ENCODE assay signal across 12 mouse cellular contexts in genomic region chr6:138143450-138143849, GRCm38 (mm10). TPM values are rescaled to one million over a fixed set of nuclear protein-coding genes. Genes with fewer than 3 reads are reported as not detected.
DNase-seq lines count a peak whose midpoint lies in the region; ATAC-seq and TF ChIP-seq lines count a peak whose summit lies in the region.
"Had no signal": no experiment of that assay in that cellular context is flagged by ENCODE, and none has a peak within 500 bp of the region (broad histone marks: within the 10 kb centered on the region; RNA-seq: fewer than 3 reads in every experiment).

No protein-coding gene starts in this region.

- TF ChIP-seq EP300 in stomach, postnatal 0 days (optimal IDR thresholded peaks at IDR 0.05), result no peak

- peak; percentile 11; the same call in 1 of the 2 replicates for ATAC-seq in liver, embryonic 15.5 days (ENCODE audit: insufficient read depth)
- no peak for ATAC-seq in stomach, postnatal 0 days (ENCODE audit: low FRiP score, low TSS enrichment)

- TF ChIP-seq POLR2A in kidney, adult 2 months (IDR thresholded peaks at IDR 0.05; ENCODE audit: low read depth, low read length), result no peak

- H3K36me3 ChIP-seq in kidney, adult 2 months (ENCODE audit: control insufficient read depth, insufficient read depth, low read length), result no peaks in the 10 kb centered on the region
- H3K36me3 ChIP-seq in liver, embryonic 15.5 days (replicated peaks), result peaks cover 3% of the 10 kb centered on the region; the same call in 1 of the 2 replicates
- no peaks in the 10 kb centered on the region for H3K36me3 ChIP-seq in stomach, postnatal 0 days (ENCODE audit: control insufficient read depth, insufficient read depth, low read length)
- H3K36me3 ChIP-seq: hindbrain, embryonic 10.5 days had no signal

- H3K4me2 ChIP-seq in liver, embryonic 15.5 days, result peak overlapping the region; percentile 52
- 0 out of 2 replicates have a peak overlapping the region, but pooled peaks have one; percentile 9 for H3K4me2 ChIP-seq in stomach, postnatal 0 days (replicated peaks; ENCODE audit: low read depth)

- 42% methylated on average over 3 of the region's 3 CpGs for WGBS in kidney, adult 2 months
- WGBS in liver, embryonic 15.5 days (ENCODE audit: insufficient replicate concordance), result 63% methylated on average over 3 of the region's 3 CpGs
- WGBS in stomach, postnatal 0 days, result 48% methylated on average over 3 of the region's 3 CpGs

- H3K27ac ChIP-seq in kidney, adult 2 months (ENCODE audit: insufficient read depth, low read depth, low read length), result no peak overlapping the region
- peak overlapping the region; percentile 33; the same call in 1 of the 2 replicates for H3K27ac ChIP-seq in liver, embryonic 15.5 days (replicated peaks)
- H3K27ac ChIP-seq in stomach, postnatal 0 days (replicated peaks), result no peak overlapping the region
- H3K27ac ChIP-seq in left cerebral cortex, adult 2 months, result no peak overlapping the region
- H3K27ac ChIP-seq: hindbrain, embryonic 10.5 days had no signal

- intact Hi-C loops in left cerebral cortex, adult 2 months (cut with DNase I), result no loop called here

- H3K9me3 ChIP-seq in liver, embryonic 15.5 days (replicated peaks), result no peaks in the 10 kb centered on the region
- H3K9me3 ChIP-seq in stomach, postnatal 0 days (ENCODE audit: control insufficient read depth, low read length), result no peaks in the 10 kb centered on the region
- H3K9me3 ChIP-seq: hindbrain, embryonic 10.5 days had no signal

- H3K9ac ChIP-seq in liver, embryonic 15.5 days, result no peak overlapping the region
- H3K9ac ChIP-seq in stomach, postnatal 0 days (ENCODE audit: low read length), result no peak overlapping the region

- H3K4me3 ChIP-seq in kidney, adult 2 months (ENCODE audit: insufficient read depth, low read depth, low read length), result no peak overlapping the region
- H3K4me3 ChIP-seq in liver, embryonic 15.5 days (replicated peaks), result peak overlapping the region; percentile 55
- no peak overlapping the region for H3K4me3 ChIP-seq in stomach, postnatal 0 days (ENCODE audit: low read depth, low read length)
- H3K4me3 ChIP-seq in left cerebral cortex, adult 2 months, result no peak overlapping the region
- H3K4me3 ChIP-seq: hindbrain, embryonic 10.5 days had no signal

- no peak for TF ChIP-seq CTCF in kidney, adult 2 months (conservative IDR thresholded peaks at IDR 0.05; ENCODE audit: insufficient read depth, insufficient read length, low read depth, low read length)
- TF ChIP-seq CTCF in stomach, postnatal 0 days (IDR thresholded peaks at IDR 0.05; ENCODE audit: low read depth), result no peak
- TF ChIP-seq CTCF in left cerebral cortex, adult 2 months (IDR thresholded peaks at IDR 0.05), result no peak

- H3K4me1 ChIP-seq in kidney, adult 2 months (ENCODE audit: control insufficient read depth, insufficient read depth, low read length), result peaks cover 4% of the 10 kb centered on the region
- no peaks in the 10 kb centered on the region; the same call in 1 of the 2 replicates for H3K4me1 ChIP-seq in liver, embryonic 15.5 days (replicated peaks)
- H3K4me1 ChIP-seq in stomach, postnatal 0 days (replicated peaks; ENCODE audit: control insufficient read depth, insufficient read depth), result no peaks in the 10 kb centered on the region; the same call in 1 of the 2 replicates

- H3K27me3 ChIP-seq in kidney, adult 2 months (replicated peaks; ENCODE audit: control insufficient read depth, insufficient read depth, low read length), result no peaks in the 10 kb centered on the region
- H3K27me3 ChIP-seq in liver, embryonic 15.5 days, result no peaks in the 10 kb centered on the region
- no peaks in the 10 kb centered on the region for H3K27me3 ChIP-seq in stomach, postnatal 0 days (ENCODE audit: control insufficient read depth, insufficient read depth, low read length)

- DNase-seq in urinary bladder, postnatal 14 days (ENCODE audit: low spot score), result peak; percentile 79
- no peak for DNase-seq in urinary bladder, postnatal 4 days (ENCODE audit: low spot score in 2 of 2)
- DNase-seq in kidney, adult 2 months, result peak; percentile 48
- DNase-seq in stomach, postnatal 0 days (ENCODE audit: low spot score), result no peak
- DNase-seq in frontal cortex, postnatal 25 days (ENCODE audit: low spot score in 2 of 2), result no peak
- no peak for DNase-seq in left cerebral cortex, adult 2 months (ENCODE audit: extremely low spot score in 1 of 2, low spot score in 2 of 2)
- DNase-seq in ovary, adult 18-20 months (ENCODE audit: low spot score), result no peak
- DNase-seq: gastrocnemius, postnatal 10 days; retina, postnatal 1 day; thymus, postnatal 25 days had no signal

RNA-seq across cellular contexts. Expression of gene Mgst1, which starts 3.3 kb away (rescaled TPM):
- polyA plus RNA-seq in kidney, adult 2 months (2012; rRNA removed), result 411 and 435 TPM in 2 replicates
- 404 and 429 TPM in 2 replicates for polyA plus RNA-seq in liver, embryonic 15.5 days (2015; fragmentation: Nextera tagmentation; extraction: Ambion mirVana)
- 563 and 579 TPM in 2 replicates for polyA plus RNA-seq in stomach, postnatal 0 days (2015; fragmentation: Nextera tagmentation; extraction: Ambion mirVana)
- 1 to 10 TPM; 8.6 to 9.6 TPM for total RNA-seq in left cerebral cortex, adult 2 months (2021)

Comparison
In these comparisons a context has a peak if more than half of its experiments do, and no peak if none do; other contexts are left out.
1. DNase-seq: peak in urinary bladder, postnatal 14 days (single experiment) and kidney, adult 2 months (single experiment); none in urinary bladder, postnatal 4 days (0 of 2), stomach, postnatal 0 days (single experiment), frontal cortex, postnatal 25 days (0 of 2), left cerebral cortex, adult 2 months (0 of 2) and ovary, adult 18-20 months (single experiment).